Mouse (Mus musculus): Measurements from ENCODE around the gene Clec1a. TPM values are rescaled to one million over a fixed set of nuclear protein-coding genes. Genes with fewer than 3 reads are reported as not detected.

The Clec1a gene
- total RNA-seq, 2 experiments from 2014 or later = not detected

DNA sequence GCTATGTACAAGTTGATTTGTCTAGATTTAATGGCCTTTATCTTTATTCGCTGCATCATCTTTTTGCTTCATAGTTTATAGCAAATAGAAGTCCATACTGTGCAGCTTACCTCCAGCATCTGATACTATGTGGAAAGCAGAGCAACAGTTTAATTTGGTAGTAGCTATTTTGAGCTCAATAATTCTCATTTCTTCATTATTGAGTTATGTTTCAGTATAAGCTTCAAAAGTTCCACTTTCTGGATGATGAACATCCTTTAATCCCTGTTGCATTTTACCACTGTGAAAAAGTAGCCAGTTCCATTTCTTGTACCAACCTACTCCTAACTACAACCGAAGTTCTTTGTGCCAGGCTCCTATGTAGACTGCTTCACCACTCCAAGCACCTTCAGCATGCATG is 43.2 kb downstream of the Clec1a start, which contains the start of gene Clec9a:
Clec9a (plus strand) TSS at position 301 of the 400 bp plus-strand sequence.
- no peak for ATAC-seq (replicated peaks; ENCODE audit: poor library complexity, severe bottlenecking)

DNA sequence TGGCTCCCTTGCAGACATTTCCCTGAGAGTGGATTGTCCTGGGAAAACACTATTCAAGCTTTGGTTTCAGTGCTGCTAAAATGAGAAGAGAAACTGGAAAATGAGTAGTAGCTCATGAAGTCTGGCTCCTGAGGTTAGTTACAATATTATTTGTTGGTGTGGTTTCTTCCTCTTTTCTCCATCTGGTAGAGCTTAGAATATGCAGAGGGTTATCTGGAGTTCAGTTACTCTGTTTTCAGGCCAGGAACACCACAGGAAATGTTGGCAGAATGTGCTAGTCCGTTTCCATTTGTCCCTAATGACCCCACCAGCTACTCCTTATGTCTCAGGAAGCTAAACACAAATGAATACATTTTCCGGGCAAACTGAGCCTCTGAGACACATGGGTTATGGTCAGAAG is 44.5 kb downstream of the Clec1a start:
- ATAC-seq (replicated peaks; ENCODE audit: poor library complexity, severe bottlenecking) = peak; percentile 92

DNA sequence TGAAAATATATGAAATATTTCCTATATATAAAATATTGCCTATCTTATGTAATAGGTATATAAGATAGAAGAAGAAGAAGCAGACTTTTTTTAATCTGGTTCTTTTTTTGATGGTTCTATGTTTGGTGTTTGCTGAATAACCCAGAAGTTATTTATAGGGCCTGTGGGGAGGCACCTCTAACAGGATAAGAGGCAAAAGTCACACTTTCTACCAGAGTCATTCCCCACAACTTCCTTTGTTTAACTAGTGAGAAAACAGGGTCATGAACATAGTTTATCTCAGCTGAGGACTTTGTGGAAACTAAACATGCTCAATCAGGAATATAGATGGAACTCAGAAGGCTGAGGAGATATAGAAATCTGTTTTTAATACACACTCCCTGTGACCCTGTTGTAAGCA is 45.8 kb downstream of the Clec1a start:
- ATAC-seq (replicated peaks; ENCODE audit: poor library complexity, severe bottlenecking) = no peak

DNA sequence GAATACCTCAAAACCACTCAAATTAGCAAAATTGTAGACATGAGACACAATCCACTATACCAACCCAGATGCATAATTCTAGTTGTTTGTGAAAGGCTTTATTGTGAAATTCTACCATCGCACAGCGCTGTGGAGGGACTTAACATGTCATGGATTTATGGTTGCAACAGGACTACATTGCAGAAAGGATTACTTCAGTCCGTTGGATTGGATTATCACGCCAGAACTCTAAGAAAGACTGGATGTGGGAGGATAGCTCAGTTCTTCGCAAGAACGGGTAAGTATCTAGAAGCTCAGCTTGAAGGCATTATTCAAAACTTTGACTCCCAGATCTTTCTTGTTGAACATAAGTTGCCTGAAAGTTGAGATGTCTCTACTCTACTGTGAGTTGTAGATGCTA is 48.4 kb downstream of the Clec1a start:
- ATAC-seq (replicated peaks; ENCODE audit: poor library complexity, severe bottlenecking) = peak; percentile 43

DNA sequence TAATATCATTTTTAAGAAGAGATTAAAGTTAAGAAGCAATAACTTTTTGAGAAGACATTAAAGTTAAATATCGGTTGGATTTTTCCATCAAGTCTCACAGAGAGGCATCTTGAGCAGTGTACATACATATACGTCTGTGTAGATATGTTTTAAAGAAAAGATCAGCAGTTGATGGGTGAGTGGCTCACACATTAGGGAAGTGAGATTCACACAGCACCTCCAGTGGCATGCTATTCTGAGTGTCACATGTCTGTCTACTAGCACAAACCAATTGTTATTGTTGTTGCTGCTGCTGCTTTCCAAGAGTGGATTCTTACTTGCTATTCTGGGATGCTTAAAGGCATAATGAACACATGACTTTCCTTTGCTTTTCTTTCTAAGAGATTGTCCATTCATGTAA is 49.4 kb downstream of the Clec1a start:
- ATAC-seq (replicated peaks; ENCODE audit: poor library complexity, severe bottlenecking) = peak; percentile 58

DNA sequence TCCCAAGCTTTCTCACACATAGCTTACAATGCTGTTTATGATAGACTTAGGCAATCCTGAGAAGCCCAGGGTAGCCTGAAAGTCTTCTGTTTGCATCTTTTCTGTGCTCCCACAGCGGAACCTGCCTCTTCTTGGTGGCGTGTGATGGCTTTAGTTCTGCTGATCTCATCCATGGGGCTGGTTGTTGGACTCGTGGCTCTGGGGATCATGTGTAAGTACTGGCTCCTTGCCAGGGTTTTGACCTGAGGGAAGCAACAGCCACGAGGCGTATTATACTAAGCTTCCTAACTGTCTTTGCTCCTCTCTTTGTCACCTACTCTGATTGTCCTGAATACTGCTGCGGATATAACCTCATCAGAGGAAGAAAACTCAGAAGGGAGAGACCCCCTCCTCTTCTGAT is 51.9 kb downstream of the Clec1a start:
- ATAC-seq (replicated peaks; ENCODE audit: poor library complexity, severe bottlenecking) = peak; percentile 15; the same call in 1 of the 2 replicates

DNA sequence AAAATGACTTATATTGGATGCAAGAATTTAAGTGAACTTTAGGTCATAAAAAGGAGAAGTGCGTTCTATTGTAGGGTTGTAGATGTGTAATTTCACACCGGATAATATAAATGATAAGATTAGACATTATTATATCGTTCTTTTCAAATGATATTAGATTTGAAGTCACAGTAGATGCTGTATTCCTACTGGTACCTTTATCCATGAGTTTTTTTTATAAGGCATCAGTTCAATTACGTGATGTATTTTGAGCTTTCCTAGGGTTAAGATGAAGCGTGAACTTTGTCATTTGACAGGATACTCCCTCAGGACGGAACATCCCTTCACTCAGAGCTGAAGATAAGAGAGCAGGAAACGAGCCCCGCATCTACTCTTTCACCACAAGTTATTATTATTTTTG is 54.8 kb downstream of the Clec1a start, which contains the start of gene Clec1b:
Clec1b (plus strand) TSS at position 301 of the 400 bp plus-strand sequence.
- no peak for ATAC-seq (replicated peaks; ENCODE audit: poor library complexity, severe bottlenecking)

DNA sequence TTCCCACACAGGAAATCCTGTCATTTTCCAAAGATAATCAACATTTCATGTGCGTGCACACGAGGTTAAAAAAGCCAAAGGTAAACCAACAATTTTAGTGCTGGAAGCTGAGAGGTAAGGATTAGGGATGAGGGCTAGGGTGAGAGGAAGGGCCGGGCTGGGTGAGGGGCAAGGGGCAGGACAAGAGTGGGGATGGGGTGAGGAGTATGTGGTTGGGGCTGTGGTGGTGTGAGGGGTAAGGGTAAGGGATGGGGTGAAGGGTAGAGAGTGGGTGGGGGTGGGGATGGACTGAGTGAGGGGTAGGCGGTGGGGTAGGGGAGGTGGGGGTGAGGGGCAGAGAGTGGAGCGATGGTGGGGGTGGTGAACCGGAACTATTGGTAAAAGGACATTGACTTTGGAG is 58.1 kb downstream of the Clec1a start:
- no peak for ATAC-seq (replicated peaks; ENCODE audit: poor library complexity, severe bottlenecking)

DNA sequence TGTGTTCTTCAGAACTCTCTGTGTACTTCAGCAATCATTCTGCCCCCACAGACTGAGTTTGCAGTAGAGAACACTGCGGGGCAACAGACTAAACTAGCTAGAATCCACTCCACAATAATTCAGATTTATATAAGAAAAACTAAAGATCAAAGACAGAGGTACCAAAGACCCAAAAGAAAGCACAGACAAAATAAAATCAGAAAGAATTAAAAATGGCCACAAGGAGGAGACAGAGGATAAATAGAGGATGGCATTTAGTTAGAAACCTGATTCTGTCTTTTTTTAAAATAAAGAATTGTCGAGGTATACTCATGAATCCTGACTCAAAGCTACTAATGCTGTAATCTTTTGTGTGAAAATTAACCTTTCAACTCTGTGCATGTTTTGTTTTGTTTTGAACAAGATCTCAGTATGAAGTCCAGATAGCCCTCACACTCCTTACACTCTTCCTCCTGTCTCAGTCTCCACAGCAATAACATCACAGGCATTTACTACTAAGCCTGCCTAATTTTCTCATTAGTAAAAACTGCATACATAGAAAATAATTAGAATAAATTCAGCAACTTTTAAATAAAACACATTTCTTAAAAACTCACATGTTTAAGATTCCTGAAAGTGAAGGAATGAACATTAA is 58.6 kb downstream of the Clec1a start:
- peak; percentile 42; the same call in 1 of the 2 replicates for ATAC-seq (replicated peaks; ENCODE audit: poor library complexity, severe bottlenecking)

DNA sequence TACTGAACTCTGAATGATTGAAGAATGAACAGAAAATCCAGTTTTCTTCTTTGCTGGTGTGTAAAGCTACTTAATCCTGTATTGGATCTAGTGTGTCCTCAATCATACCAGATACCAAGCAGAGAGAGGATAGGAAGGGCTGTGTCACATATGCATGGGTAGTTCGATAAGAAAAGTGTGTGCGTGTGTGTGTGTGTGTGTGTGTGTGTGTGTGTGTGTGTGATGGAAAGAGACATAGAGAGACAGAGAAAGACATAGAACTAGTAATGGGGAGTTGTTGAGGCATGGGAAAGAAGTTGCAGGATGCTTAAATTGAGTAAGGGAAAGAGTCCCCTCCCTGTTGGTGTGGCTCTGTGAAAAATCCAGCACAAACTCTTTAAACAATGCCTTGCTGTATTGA is 66.0 kb downstream of the Clec1a start, which contains the start of gene Clec12b:
Clec12b (minus strand) TSS at position 101 of the 400 bp plus-strand sequence.
- no peak for ATAC-seq (replicated peaks; ENCODE audit: poor library complexity, severe bottlenecking)

DNA sequence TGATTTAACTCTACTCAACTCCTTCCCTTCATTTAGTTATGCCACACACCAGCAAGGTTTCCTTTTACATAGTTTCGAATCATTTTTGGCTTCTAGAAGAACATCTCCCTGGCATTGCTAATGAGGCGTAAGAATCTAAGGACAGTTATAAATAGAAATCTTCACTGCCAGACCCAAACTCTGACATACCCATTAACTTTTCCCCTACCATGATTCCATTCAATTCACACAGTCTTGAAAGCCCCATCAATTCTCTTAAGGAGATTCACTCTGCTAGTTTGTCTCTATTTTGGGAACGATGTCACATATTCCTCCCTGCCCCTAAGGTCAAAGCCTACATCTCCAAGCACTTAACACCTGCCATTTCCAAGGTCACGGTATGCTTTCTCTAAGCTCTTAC is 66.8 kb downstream of the Clec1a start:
- ATAC-seq (replicated peaks; ENCODE audit: poor library complexity, severe bottlenecking) = no peak

DNA sequence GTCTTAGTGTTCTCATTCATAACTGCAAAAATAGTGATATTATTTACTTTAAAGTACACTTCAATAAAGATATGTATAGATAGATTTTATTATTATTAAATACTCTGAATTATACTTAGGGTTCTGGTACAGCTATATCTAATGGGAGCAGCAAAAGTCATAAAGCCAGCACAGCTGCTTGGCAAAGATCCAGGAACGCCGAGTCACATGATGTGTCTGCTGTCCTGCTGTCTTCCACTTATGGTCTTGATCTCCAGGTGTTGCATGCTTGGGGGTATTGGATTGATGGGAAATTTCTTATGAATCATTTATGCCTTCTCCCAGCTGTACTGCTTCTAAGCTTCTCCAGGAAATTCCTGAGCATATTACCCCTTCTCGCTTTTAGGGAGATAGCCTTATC is 68.3 kb downstream of the Clec1a start:
- ATAC-seq (replicated peaks; ENCODE audit: poor library complexity, severe bottlenecking) = no peak

DNA sequence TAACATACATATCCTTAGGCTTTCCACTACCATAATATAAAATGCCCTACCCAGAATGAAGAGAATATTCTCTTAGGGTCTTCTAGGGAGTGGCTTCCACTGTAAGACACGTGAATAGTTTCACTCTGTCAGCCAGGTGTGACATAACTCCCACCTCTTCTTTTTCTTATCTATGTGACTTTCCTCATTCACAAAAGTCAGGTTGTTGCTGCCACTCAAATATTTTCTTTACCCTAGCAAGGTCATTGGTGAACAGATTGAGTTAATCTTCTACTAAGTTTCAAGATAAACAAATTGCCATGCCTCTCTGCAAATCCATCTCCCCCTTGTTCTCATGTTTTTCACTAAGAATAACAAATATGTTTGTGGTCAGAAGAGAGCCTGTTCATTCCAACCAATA is 70.1 kb downstream of the Clec1a start:
- no peak for ATAC-seq (replicated peaks; ENCODE audit: poor library complexity, severe bottlenecking)

DNA sequence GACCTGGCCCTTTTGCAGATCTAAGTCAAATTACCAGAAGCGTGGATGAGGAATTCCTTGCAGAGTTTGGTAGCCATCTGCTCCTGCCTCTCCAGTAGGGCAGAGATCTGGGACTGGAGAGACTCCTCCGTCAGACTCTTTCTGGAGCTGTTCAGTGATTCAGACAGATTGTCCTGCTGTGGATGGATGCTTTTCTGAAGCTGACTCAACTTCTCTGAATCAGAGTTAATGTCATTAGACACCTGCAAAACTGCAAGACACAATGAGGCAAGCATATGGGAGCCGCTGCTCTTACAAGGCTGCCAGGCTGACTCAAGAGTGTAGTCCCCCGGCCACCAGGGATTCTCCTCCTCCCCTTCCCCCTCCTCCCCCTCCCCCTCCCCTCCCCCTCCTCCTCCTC is 71.3 kb downstream of the Clec1a start:
- ATAC-seq (replicated peaks; ENCODE audit: poor library complexity, severe bottlenecking) = no peak

DNA sequence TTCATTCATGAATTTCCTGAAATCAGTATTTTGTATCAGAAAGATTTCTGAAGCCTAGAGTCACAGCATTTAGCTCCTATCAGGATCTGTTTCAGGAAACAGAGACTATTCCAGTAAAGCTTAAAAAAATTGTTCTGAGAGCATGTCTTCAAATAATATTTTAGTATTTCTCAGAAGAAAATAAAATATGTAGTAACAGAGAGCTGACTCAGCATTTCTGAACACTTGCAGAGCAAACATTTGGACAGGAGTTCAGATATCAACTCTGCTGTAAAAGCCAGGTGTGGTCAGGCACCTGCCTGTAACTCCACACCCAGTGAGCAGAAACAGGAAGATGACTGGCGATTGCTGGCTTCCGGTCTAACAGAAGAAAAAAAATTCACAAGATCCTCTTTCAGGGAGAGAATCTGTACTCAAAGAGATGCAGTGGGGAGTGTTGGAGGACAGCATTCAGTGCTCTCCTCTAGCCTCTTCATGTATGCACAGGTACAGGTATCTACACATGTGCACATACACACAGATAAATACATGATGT is 76.8 kb downstream of the Clec1a start:
- peak; percentile 97 for ATAC-seq (replicated peaks; ENCODE audit: poor library complexity, severe bottlenecking)

Other genes starting within 250 kb of the Clec1a start
- 60.9 and 69.3 TPM in 2 replicates for gene Cd69, start 176.6 kb downstream of the Clec1a start, total RNA-seq (2014; fragmentation: Nextera tagmentation)
- 163 and 224 TPM in 2 replicates for gene Cd69, start 176.6 kb downstream of the Clec1a start, total RNA-seq (2017)
- gene 4922502D21Rik, start 120.2 kb downstream of the Clec1a start, total RNA-seq (2014; fragmentation: Nextera tagmentation) = not detected in 2 replicates
- 1.2 TPM in 1 of 2 replicates, not detected in the other for gene 4922502D21Rik, start 120.2 kb downstream of the Clec1a start, total RNA-seq (2017)
- 318 and 331 TPM in 2 replicates for gene Clec12a, start 109.3 kb downstream of the Clec1a start, total RNA-seq (2014; fragmentation: Nextera tagmentation)
- 549 and 684 TPM in 2 replicates for gene Clec12a, start 109.3 kb downstream of the Clec1a start, total RNA-seq (2017)
- not detected in 2 replicates for gene Clec12b, start 66.1 kb downstream of the Clec1a start, total RNA-seq (2014; fragmentation: Nextera tagmentation)
- gene Clec12b, start 66.1 kb downstream of the Clec1a start, total RNA-seq (2017) = not detected in 2 replicates
- 2.0 TPM in 1 of 2 replicates, not detected in the other for gene Clec1b, start 54.7 kb downstream of the Clec1a start, total RNA-seq (2014; fragmentation: Nextera tagmentation)
- 0.21 TPM in 1 of 2 replicates, not detected in the other for gene Clec1b, start 54.7 kb downstream of the Clec1a start, total RNA-seq (2017)
- not detected in 2 replicates for gene Clec9a, start 43.1 kb downstream of the Clec1a start, total RNA-seq (2014; fragmentation: Nextera tagmentation)
- gene Clec9a, start 43.1 kb downstream of the Clec1a start, total RNA-seq (2017) = 0.60 TPM in 1 of 2 replicates, not detected in the other
- 15.1 and 18.4 TPM in 2 replicates for gene Olr1, start 55.2 kb upstream of the Clec1a start, total RNA-seq (2014; fragmentation: Nextera tagmentation)
- gene Olr1, start 55.2 kb upstream of the Clec1a start, total RNA-seq (2017) = 16.9 and 23.2 TPM in 2 replicates
- gene Tmem52b, start 60.6 kb upstream of the Clec1a start, total RNA-seq (2014; fragmentation: Nextera tagmentation) = 0.53 TPM in 1 of 2 replicates, not detected in the other
- not detected in 2 replicates for gene Tmem52b, start 60.6 kb upstream of the Clec1a start, total RNA-seq (2017)
- 37.4 and 45.0 TPM in 2 replicates for gene Gabarapl1, start 81.2 kb upstream of the Clec1a start, total RNA-seq (2014; fragmentation: Nextera tagmentation)
- 39.8 and 76.6 TPM in 2 replicates for gene Gabarapl1, start 81.2 kb upstream of the Clec1a start, total RNA-seq (2017)
- gene Klre1, start 125.9 kb upstream of the Clec1a start, total RNA-seq (2014; fragmentation: Nextera tagmentation) = not detected in 2 replicates
- not detected in 2 replicates for gene Klre1, start 125.9 kb upstream of the Clec1a start, total RNA-seq (2017)
- 9.6 TPM in 1 of 2 replicates, not detected in the other for gene Klrd1, start 139.8 kb upstream of the Clec1a start, total RNA-seq (2014; fragmentation: Nextera tagmentation)
- 0.34 TPM in 1 of 2 replicates, not detected in the other for gene Klrd1, start 139.8 kb upstream of the Clec1a start, total RNA-seq (2017)
- 6.0 and 8.4 TPM in 2 replicates for gene Klrk1, start 171.9 kb upstream of the Clec1a start, total RNA-seq (2014; fragmentation: Nextera tagmentation)
- 9.8 and 14.1 TPM in 2 replicates for gene Klrk1, start 171.9 kb upstream of the Clec1a start, total RNA-seq (2017)
- gene Klrc3, start 191.3 kb upstream of the Clec1a start, total RNA-seq (2014; fragmentation: Nextera tagmentation) = not detected in 2 replicates
- not detected in 2 replicates for gene Klrc3, start 191.3 kb upstream of the Clec1a start, total RNA-seq (2017)
- not detected in 2 replicates for gene Klrc2, start 208.7 kb upstream of the Clec1a start, total RNA-seq (2014; fragmentation: Nextera tagmentation)
- gene Klrc2, start 208.7 kb upstream of the Clec1a start, total RNA-seq (2017) = 1.6 TPM in 1 of 2 replicates, not detected in the other
- not detected in 2 replicates for gene Klrc1, start 227.0 kb upstream of the Clec1a start, total RNA-seq (2014; fragmentation: Nextera tagmentation)
- gene Klrc1, start 227.0 kb upstream of the Clec1a start, total RNA-seq (2017) = 2.9 TPM in 1 of 2 replicates, not detected in the other

Measured in granulocyte monocyte progenitor cell, adult 5-6 weeks (primary cell).